Mouse (Mus musculus): ENCODE results near the gene Dnah2.

The Dnah2 gene

DNA sequence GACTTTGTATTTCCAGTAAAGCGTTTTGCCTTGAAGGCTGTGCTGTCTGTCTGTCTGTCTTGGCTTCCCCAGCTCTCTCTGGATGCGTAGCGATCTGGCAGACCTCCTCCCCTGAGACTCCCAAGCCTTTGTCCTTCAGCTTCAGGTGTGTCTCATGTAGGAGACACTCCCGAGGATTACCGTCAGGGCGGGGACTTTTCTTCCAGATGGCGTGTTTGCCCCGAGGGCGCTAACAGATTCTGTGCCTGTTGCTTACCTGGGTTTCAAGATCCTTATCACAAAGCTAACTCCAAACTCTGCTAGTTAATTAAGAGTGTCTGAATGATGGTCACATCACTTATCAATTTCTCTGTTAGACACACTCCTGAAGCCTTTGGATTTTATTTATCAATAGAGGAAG lies 79.6 kb downstream of the Dnah2 start:
- DNase-seq (ENCODE audit: low spot score in 2 of 2) = no peak

DNA sequence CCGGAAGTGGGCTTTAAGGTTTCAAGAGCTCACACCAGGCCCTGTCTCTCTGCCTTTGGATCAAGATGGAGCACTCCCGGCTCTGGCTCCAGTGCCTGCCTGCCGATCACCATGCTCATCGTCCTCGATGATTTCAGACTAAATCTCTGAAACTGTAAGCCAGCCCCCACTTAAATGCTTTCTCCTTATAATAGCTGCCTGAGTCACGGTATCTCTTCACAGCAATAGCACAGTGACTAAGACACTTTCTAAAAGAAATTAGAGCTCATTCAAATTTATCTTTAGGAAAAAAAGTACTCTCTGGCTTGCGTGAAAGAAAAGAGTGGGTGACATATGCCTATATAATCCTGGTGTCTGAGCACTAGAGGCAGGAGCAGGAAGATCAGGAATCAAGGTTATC lies 84.9 kb downstream of the Dnah2 start:
- DNase-seq (ENCODE audit: low spot score in 2 of 2) = no peak

DNA sequence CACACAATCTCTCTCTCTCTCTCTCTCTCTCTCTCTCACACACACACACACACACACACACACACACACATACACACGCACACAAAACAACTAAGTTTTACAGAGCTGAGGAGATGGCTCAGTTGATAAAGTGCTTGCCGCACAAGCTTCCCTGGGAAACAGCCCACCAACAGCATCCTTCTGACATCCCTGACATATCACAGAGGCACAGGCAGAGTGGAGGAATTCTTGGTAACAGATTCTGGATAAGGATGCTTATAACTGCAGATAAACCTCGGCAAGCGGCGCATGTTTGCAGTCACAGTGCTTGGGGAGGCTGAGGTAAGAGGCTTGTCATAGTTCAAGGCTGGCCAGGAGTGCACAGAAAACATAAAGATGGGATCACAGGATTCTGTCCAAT lies 87.3 kb downstream of the Dnah2 start:
- no peak for DNase-seq (ENCODE audit: low spot score in 2 of 2)

DNA sequence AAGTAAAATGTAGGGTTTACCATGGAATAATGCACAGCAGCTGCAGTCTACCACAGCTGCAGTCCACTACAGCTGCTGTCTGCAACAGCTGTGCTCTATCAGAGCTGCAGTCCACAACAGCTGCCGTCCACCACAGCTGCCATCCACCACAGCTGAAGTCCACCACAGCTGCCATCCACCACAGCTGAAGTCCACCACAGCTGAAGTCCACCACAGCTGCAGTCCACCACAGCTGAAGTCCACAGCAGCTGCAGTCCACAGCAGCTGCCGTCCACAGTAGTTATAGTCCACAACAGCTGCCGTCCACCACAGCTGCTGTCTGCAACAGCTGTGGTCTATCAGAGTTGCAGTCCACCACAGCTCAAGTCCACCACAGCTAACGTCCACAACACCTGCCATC lies 89.0 kb downstream of the Dnah2 start:
- DNase-seq (ENCODE audit: low spot score in 2 of 2) = no peak

DNA sequence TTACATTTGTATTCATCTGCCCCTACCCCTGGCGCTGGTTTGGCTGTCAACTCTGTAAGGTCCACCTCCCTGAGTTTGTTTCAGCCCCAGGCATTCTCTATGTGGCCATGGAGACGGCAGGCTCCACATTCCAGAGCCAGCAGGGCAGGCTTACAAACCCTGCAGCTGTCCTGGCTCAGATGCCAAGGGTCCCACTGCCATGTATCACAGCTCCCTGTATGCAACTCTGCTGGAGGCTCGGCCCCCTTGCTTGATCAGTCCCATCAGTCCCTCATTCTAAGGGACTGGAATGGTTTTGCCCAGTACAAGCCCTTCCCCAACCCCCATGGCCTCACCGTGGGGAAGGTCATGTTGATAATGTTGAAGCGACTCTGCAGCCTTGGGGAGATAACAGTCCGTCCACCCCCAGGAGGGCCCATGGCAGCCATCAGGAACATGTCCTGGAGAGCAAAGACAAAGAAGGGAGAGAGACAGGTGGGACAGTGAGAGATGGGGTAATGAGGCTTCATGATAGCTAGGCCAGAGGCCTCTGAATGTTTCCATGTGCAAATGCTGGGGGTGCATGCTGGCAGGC lies 91.8 kb downstream of the Dnah2 start:
- peak in 1 of 2 experiments; percentile 24 for DNase-seq (ENCODE audit: low spot score in 2 of 2)

DNA sequence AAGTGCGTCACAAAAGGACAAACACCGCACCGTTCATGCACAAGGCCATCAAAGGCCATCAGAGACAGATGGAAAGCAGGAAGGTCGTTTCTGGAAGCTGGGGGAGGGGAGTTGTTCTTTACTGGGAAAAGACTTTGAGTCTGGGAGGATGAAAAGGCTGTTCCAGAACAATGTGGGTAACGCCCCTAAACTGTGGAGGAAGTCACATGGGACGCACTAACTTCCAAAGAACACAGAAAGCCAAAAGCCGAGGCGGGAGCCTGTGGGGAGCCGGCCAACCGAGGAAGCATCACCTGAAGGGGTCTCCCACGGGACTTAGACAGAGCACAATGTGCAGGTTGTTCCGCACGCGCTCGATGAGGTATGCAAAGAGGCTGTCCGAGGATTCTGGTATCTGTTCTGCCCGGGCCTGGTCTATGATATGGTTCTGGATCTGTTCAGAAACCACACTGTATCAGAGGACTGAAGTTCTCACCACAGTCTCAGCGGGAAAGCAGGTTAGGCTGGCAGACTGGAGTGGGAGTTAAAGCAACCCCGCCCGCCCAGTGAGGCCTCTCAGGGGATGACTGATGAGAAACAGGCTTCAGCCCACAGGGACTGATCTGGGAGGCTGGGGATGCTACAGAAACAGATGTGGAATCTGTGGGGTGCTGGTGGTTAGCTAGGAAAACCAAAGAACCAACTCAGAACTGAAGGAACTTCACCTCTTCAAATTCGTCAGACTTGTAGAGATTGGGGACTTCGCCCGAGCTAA lies 96.6 kb downstream of the Dnah2 start:
- no peak for DNase-seq (ENCODE audit: low spot score in 2 of 2)

DNA sequence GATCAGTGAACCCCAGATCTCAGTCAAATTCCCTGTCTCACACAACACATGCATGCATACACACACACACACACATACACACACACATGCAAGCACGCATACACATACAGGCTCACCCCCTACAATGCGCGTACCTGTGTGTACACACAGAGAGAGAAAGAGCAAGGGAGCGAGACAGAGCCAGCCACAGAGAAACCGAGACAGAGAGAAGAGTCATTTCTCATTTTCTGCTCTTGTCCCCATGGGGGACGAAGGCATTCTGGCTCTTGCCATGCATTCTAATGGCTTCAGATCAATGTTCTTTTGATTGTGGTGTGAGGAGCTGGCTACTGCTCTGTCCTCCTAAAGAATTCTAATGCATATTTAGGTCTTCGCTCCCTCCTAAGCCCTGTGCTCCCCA lies 101.6 kb downstream of the Dnah2 start:
- no peak for DNase-seq (ENCODE audit: low spot score in 2 of 2)

DNA sequence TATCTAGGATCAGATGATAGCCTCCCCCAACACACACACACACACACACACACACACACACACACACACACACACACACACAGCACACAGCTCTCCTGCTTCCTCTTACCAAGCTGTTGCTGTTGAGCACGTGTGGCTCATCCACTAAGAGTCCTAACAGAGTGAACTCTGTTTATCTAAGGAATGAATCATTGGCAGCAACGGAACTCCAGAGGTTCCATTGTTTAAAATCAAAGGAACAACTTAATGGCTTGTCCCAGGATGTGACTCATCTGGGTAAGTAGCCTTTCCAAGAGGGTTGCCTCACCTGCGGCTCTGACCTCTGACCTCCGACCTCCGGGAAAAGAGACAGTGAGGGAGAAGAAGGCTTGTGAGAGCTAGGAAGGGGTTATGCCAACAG lies 105.6 kb downstream of the Dnah2 start:
- no peak for DNase-seq (ENCODE audit: low spot score in 2 of 2)

DNA sequence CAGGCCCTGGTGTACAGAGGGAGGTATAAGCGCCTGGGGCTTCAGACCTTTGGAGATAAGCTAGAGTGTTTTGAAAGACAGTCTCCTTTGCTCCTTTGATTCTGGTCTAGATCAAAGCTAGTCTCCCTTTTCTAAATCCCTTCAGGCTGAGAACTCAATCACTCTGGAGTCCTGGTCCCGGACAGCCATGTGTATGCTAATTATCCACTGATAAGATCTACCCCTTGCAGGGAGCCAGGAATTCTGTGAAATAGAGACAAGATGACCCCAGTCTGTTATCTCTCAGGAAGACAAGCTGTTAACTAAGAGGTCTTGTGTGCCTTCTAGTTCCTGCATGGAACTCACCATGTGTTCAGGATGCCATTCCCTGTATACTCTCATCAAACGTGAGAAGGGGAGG lies 111.6 kb downstream of the Dnah2 start:
- DNase-seq (ENCODE audit: low spot score in 2 of 2) = no peak

DNA sequence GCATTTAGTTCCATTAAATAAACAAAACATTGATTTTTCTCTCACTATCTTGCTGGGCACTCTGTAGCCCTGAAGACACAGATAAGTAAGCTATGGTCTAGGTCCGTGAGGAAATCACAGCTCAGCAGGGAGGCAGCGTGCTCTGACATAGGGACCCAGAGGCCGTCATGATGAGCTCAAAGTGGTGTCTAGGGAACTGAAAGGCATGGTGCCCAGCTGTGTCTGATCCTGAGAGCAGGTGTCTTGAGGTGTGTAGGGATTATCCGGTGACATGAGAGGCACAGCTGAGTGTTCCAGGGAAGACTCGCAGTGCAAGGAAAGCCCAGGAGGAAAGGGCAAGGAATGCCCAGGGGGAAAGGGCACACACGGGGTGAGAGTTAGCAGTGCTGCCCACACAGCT lies 115.7 kb downstream of the Dnah2 start:
- no peak for DNase-seq (ENCODE audit: low spot score in 2 of 2)

DNA sequence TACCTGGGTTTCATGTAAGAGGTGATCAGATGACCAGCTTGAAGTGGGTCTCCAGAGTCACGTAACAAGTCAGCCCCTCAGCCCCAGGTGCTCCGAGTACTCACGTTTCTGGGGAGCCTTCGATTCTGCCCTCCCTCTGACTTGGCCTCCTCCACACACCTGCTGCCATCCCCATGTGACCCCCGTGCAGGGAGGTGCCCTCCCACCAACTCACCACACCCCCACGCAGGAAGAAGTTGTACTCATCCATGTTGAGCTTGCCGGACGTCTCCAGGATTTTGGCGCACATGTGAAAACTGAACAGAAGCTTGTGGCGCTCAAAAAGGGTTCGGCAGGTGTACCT lies 116.3 kb downstream of the Dnah2 start:
- DNase-seq (ENCODE audit: low spot score in 2 of 2) = no peak

DNA sequence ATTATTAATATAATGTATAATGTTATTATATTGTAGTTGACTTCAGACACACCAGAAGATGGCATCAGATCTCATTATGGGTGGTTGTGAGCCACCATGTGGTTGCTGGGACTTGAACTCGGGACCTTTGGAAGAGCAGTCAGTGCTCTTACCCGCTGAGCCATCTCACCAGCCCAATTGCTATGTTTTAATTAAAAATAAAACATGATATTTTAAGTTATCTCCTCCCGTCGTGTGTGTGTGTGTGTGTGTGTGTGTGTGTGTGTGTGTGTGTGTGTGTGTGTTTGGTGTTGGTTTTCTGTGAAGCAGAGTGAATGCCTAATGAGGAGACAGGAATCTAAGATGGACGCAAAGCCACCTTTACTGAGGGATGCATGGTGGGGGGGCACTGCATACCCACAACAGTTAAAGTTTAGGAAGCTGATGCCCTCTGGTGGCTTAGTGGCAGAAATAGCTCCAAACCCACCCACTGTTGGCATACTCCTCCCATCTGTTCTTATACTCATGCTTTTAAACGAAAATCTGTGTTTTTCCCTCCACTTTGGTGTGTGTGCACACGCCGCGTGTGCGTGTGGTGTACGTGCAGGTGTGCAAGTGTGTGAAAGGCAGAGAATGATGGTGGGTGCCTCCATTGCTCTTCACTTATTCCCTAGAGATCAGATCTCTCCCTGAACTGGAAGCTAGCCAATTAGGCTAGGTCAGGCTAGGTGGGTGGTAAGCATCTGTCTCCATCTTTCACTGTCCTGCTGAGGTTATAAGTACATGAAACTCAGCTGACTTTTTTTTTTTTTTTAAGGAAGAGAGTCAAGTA lies 116.9 kb downstream of the Dnah2 start:
- DNase-seq (ENCODE audit: low spot score in 2 of 2) = peak; percentile 67 to 75

DNA sequence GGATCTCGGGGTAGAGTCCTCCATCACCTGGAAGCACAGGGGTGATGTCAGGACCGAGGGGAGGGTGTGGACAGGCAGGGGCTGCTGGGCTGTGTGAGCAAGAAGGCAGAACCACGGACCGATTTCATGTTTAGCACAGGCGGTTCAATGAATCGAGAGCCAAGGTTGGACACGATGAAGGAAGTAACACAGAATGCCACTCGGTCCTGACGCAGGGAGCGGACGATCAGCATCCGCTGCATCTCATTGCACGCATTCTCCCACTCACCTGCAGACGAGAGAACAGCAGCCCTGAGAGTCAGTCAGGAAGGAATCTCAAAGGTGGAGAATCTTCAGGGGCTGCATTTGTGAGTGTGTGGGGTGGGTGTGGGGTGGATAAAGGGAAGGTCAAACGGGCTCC lies 118.3 kb downstream of the Dnah2 start:
- no peak for DNase-seq (ENCODE audit: low spot score in 2 of 2)

DNA sequence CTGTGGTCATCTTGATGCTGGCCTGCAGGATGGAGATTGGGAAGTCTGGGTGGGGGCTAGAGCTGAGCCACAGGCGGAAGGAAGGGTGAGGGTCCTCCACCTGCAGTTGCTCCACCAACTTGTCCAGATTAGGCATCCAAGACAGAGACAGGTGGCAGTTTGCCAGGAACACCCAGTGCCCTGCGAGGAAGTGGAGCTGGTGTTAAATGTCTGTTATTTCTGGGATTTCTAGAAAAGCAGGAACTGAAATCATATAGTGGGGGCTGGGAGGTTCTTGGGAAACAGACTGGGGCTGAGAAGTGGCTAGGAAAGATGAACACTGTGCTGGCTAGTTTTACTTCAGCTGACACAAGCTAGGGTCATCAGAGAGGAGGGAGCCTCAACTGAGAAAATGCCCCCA lies 119.6 kb downstream of the Dnah2 start:
- DNase-seq (ENCODE audit: low spot score in 2 of 2) = no peak

DNA sequence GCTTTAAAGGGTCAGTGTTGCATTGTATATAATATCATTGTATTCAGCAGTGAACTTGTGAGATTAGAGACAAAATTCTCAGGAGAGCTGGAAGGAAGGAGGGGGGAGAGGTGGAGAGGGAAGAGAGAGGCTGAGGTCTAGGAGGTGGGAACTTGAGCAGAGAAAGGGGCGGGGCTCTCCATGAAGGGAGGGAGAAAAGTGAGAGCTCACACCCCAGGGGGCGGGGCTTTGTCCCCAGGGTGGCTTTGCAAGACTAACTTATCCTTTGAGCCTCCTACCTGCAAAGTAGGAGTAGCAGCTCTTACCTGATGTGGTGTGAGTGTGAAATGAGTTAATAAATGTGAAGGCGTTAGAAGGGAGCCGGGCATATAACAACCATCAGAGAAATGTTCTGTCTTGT lies 120.2 kb downstream of the Dnah2 start:
- no peak for DNase-seq (ENCODE audit: low spot score in 2 of 2)

DNA sequence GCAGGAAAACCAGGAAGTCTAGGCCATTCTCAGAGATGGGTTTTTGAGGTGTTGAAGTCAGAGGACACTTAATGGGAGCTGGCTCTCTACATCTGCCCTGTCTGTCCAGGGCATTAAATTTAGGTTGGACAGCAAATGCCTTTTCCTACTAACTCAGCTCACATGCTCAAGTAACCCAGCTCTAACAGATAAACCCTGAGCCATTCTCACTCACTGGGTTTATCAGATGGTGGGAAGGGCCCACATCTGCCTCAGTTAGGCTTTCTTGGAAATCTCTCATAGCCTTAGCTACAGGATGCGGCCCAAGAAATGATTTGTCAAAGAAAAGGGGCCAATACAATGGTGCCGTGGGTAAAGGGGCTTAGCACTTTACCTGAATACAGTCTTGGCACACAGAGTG lies 122.7 kb downstream of the Dnah2 start:
- DNase-seq (ENCODE audit: low spot score in 2 of 2) = no peak

DNA sequence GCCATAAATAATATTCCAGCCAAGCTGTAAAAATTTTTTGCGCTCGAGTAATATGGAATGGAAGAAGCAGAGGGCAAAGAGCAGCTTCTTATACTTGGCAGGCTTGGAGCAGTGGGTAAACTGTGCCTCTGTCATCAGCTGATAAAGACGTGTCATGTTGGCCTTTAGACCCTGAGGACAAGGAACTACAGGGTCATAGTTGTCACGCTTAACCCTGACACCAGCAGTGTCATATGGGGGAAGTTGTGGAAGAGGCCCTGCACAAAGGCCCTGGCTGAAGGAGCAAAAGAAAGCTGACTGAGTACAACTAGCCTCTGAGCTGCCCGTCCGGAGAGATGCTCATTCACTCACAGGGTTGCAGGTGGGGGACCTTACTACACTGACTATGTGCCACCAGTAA lies 125.0 kb downstream of the Dnah2 start:
- DNase-seq (ENCODE audit: low spot score in 2 of 2) = no peak

DNA sequence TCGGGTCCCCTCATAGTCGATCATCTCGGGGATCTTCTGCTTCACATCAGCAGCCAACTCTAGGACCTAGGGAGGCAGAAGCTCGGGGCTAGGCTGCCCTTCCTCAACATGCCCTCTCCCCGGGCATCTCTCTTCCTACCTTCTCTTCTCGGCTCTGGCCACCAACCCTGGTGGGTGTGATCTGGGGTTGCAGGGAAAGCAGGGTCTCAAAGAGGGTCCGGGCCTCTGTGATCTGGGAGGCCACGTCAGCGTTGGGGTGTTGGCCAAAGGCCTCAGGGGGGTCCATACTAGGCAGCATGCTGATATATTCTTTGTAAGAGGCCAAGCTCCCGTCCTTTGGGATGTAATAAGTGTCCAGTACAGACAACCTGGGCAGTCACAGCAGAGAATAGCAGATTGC lies 126.1 kb downstream of the Dnah2 start:
- DNase-seq (ENCODE audit: low spot score in 2 of 2) = no peak

DNA sequence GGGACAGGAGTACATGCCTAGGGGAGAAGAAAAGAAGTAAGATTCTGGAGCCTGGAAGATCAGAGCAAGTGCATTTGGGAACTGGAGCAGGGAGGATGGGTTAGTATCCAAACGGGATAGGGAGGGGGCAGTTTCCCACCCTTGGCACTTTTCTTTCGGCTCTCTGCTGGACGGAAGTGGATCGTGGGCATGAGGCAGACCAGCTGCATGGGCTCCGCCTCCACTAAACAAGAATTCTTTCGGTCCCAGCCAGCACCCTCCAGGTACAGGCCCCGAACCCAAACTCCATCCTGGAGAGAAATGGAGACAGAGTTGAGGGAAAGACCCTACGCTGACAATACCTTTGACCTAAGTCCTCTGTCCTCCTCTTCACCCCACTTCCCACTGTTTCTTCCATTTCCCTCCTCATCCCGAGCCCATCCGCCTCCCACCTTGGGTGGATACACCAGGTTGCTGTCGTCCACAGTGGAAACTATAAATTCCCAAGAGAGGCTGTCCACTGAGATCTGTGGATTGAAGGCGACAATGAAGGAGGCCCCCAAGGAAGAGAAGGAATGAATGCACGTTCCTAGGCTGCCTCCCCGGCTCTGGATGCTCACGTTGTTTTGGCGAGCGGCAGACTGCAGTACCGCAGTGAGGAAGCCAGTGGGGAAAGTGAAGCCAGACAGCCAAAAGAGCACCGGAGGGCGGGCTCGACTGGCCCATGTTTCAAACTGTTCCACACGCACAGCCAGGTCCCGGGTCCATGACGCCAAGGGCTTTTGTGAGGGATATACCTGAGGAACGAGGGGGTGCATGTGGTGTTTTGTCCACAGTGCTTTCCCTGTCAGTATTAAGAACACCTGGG lies 127.6 kb downstream of the Dnah2 start:
- DNase-seq (ENCODE audit: low spot score in 2 of 2) = no peak

DNA sequence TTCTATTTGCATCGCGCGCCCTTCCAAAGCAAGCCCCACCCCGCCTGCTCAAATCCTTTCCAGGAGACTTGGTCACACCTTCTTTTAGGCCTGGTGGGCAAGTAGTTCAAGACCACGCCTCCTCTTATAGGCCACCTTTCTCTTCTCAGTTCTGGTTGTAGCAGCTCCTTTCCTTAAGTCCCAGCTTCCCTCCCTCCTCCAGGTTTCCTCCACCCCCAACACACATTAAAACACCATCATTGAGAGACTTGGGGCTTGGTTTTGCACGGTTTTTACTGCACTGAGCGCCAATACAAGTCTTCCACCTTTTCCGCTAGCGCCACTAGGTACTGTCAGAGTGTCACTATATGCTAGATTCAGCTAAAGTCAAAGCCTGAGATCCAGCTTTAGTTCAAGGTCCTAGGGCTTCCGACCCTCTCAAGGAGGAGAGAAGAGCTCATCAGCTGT lies 128.3 kb downstream of the Dnah2 start:
- DNase-seq (ENCODE audit: low spot score in 2 of 2) = no peak

DNA sequence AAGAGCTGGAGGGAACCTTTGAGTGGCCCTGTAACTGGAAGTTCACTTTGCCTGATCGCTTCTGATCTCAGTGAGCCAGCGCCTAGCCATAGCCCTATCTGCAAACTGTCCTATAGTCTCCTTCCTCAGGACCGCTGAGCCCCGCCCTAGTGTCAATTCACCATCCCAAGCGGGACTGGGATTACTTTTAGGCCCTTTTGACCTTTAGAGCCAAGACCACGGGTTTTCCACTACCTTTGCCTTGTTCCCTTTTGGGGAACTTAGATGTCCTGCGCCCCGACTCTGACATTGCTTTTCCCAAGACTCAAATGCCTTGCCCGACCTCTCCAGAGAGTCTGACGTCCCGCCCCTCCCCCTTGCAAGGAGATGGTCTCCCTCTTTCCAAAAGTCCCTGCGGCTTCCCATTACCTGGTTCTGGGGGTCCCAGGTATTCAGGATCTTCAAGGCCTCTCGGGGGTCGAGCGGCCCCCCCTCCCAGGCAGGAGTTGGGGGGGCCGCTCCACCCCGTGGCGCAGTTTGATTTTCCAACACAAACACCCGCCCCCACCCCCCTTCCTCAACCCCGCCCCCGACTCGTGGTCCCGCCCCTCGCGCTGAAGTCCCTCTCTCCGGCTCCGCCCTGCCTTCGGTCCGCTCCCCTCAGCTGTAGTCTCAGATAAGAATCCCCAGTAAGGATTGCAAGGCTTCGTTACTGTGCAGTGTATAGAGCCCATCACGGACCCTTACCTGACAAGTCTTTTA lies 128.9 kb downstream of the Dnah2 start:
- DNase-seq (ENCODE audit: low spot score in 2 of 2) = no peak
